Mouse (Mus musculus) large intestine, adult 2 months (tissue): ENCODE measurements around the gene Olfr641. TPM values are rescaled to one million over a fixed set of nuclear protein-coding genes. Genes with fewer than 3 reads are reported as not detected.

Experiments
- DNase-seq: peaks from one replicate; pipeline ENCODE4 v3.0.0-alpha.2; 2012; ENCODE audit warnings: low read depth, low spot score
- WGBS: fragments of 180-500 bp; shearing (Covaris S2); methylation state at CpG from one replicate; pipeline ENCODE4 v1.1.7; 2018; 5-methylcytosine and 5-hydroxymethylcytosine counted together
- polyA plus RNA-seq: library from polyadenylated mRNA; depleted of rRNA; stranded (reverse); fragments of >200 nt; gene quantifications from 2 replicates; pipeline ENCODE4 v1.2.3, GENCODE M21; 2012; rRNA removed

The Olfr641 gene
- polyA plus RNA-seq, result not detected in 2 replicates

GRCm38 (mm10) chr7:104035145-104035544 is at the start of gene Olfr641:
Gene Olfr641 (plus strand): TSS chr7:104035445.
- WGBS, result 46% methylated on average over 1 of the region's 1 CpGs
- no peak for DNase-seq

GRCm38 (mm10) chr7:103998446-103998845 is 36.8 kb upstream of the Olfr641 start, which contains the start of gene Olfr638:
Gene Olfr638 (plus strand): TSS chr7:103998746.
- DNase-seq, result no peak

- DNase-seq, result no peak
These were observed 36.1 kb upstream of the Olfr641 start for GRCm38 (mm10) chr7:103999124-103999523.

GRCm38 (mm10) chr7:104017203-104017602 is 18.0 kb upstream of the Olfr641 start, which contains the start of gene Olfr639:
Gene Olfr639 (minus strand): TSS chr7:104017303.
- no peak for DNase-seq

GRCm38 (mm10) chr7:104018953-104019352 is 16.3 kb upstream of the Olfr641 start:
- DNase-seq, result no peak
- 80% methylated on average over 1 of the region's 1 CpGs for WGBS

GRCm38 (mm10) chr7:104021651-104022050 is 13.6 kb upstream of the Olfr641 start:
- DNase-seq, result no peak
- 87% methylated on average over 6 of the region's 6 CpGs for WGBS

GRCm38 (mm10) chr7:104025473-104025872 is 9.8 kb upstream of the Olfr641 start, which contains the start of gene Olfr640:
Gene Olfr640 (minus strand): TSS chr7:104025573.
- WGBS, result 72% methylated on average over 6 of the region's 6 CpGs
- DNase-seq, result no peak

GRCm38 (mm10) chr7:104026978-104027377 is 8.3 kb upstream of the Olfr641 start:
- WGBS, result 77% methylated on average over 3 of the region's 3 CpGs
- DNase-seq, result no peak

GRCm38 (mm10) chr7:104050745-104051144 is 15.5 kb downstream of the Olfr641 start:
- WGBS, result 87% methylated on average over 4 of the region's 4 CpGs
- DNase-seq, result no peak

- WGBS, result 51% methylated on average over 1 of the region's 1 CpGs
- no peak for DNase-seq
These were observed 17.3 kb downstream of the Olfr641 start, which contains the start of gene Olfr642 for GRCm38 (mm10) chr7:104052566-104052965. Gene Olfr642 (minus strand): TSS chr7:104052666.

GRCm38 (mm10) chr7:104059215-104059614 is 24.0 kb downstream of the Olfr641 start:
- 74% methylated on average over 1 of the region's 1 CpGs for WGBS

GRCm38 (mm10) chr7:104061345-104061744 is 26.1 kb downstream of the Olfr641 start, which contains the start of gene 4930516K23Rik:
Gene 4930516K23Rik (minus strand): TSS chr7:104061445.
- 39% methylated on average over 2 of the region's 2 CpGs for WGBS
- DNase-seq, result no peak

More at GRCm38 (mm10) chr7:104059215-104059614, 24.0 kb downstream of the Olfr641 start:
- no peak for DNase-seq

- no peak for DNase-seq
- 62% methylated on average over 2 of the region's 2 CpGs for WGBS
These were observed 36.5 kb downstream of the Olfr641 start, which contains the start of gene Olfr644 for GRCm38 (mm10) chr7:104071769-104072168. Gene Olfr644 (minus strand): TSS chr7:104071869.

- WGBS, result 72% methylated on average over 1 of the region's 1 CpGs
- no peak for DNase-seq
These were observed 50.1 kb downstream of the Olfr641 start, which contains the start of gene Olfr645 for GRCm38 (mm10) chr7:104085365-104085764. Gene Olfr645 (minus strand): TSS chr7:104085465.

Other genes with a start within 250 kb of the Olfr641 start
- not detected in 2 replicates for gene Olfr67, start 243.6 kb upstream of the Olfr641 start, polyA plus RNA-seq
- 7.5 and 9.3 TPM in 2 replicates for gene Hbb-bt, start 221.4 kb upstream of the Olfr641 start, polyA plus RNA-seq
- 97.3 and 114 TPM in 2 replicates for gene Hbb-bs, start 207.3 kb upstream of the Olfr641 start, polyA plus RNA-seq
- gene Hbb-bh2, start 194.9 kb upstream of the Olfr641 start, polyA plus RNA-seq, result not detected in 2 replicates
- not detected in 2 replicates for gene Hbb-bh1, start 192.3 kb upstream of the Olfr641 start, polyA plus RNA-seq
- gene Hbb-y, start 182.2 kb upstream of the Olfr641 start, polyA plus RNA-seq, result not detected in 2 replicates
- not detected in 2 replicates for gene Olfr66, start 149.2 kb upstream of the Olfr641 start, polyA plus RNA-seq
- gene Olfr64, start 141.0 kb upstream of the Olfr641 start, polyA plus RNA-seq, result not detected in 2 replicates
- not detected in 2 replicates for gene Olfr65, start 132.0 kb upstream of the Olfr641 start, polyA plus RNA-seq
- gene Olfr631, start 106.6 kb upstream of the Olfr641 start, polyA plus RNA-seq, result not detected in 2 replicates
- gene Olfr632, start 101.1 kb upstream of the Olfr641 start, polyA plus RNA-seq, result not detected in 2 replicates
- gene Olfr633, start 91.0 kb upstream of the Olfr641 start, polyA plus RNA-seq, result not detected in 2 replicates
- not detected in 2 replicates for gene Olfr635, start 64.3 kb upstream of the Olfr641 start, polyA plus RNA-seq
- not detected in 2 replicates for gene Olfr638, start 36.7 kb upstream of the Olfr641 start, polyA plus RNA-seq
- gene Olfr639, start 18.1 kb upstream of the Olfr641 start, polyA plus RNA-seq, result not detected in 2 replicates
- gene Olfr640, start 9.9 kb upstream of the Olfr641 start, polyA plus RNA-seq, result not detected in 2 replicates
- not detected in 2 replicates for gene Olfr642, start 17.2 kb downstream of the Olfr641 start, polyA plus RNA-seq
- not detected in 2 replicates for gene 4930516K23Rik, start 26.0 kb downstream of the Olfr641 start, polyA plus RNA-seq
- not detected in 2 replicates for gene Olfr644, start 36.4 kb downstream of the Olfr641 start, polyA plus RNA-seq
- not detected in 2 replicates for gene Olfr645, start 50.0 kb downstream of the Olfr641 start, polyA plus RNA-seq
- not detected in 2 replicates for gene Olfr646, start 69.4 kb downstream of the Olfr641 start, polyA plus RNA-seq
- not detected in 2 replicates for gene Ubqln5, start 94.4 kb downstream of the Olfr641 start, polyA plus RNA-seq
- not detected in 2 replicates for gene Olfr643, start 102.0 kb downstream of the Olfr641 start, polyA plus RNA-seq
- gene Ubqln3, start 107.8 kb downstream of the Olfr641 start, polyA plus RNA-seq, result not detected in 2 replicates
- not detected in 2 replicates for gene Ubqlnl, start 115.1 kb downstream of the Olfr641 start, polyA plus RNA-seq
- not detected in 2 replicates for gene Olfm5, start 129.4 kb downstream of the Olfr641 start, polyA plus RNA-seq
- gene Olfr648, start 147.9 kb downstream of the Olfr641 start, polyA plus RNA-seq, result 0.02 TPM in 1 of 2 replicates, not detected in the other
- not detected in 2 replicates for gene Olfr649, start 160.5 kb downstream of the Olfr641 start, polyA plus RNA-seq
- gene Trim6, start 183.3 kb downstream of the Olfr641 start, polyA plus RNA-seq, result 0.79 and 1.1 TPM in 2 replicates
- 3.8 and 5.5 TPM in 2 replicates for gene Trim34a, start 209.0 kb downstream of the Olfr641 start, polyA plus RNA-seq